Mouse (Mus musculus): Measurements from ENCODE around the gene Sspo. TPM values are rescaled to one million over a fixed set of nuclear protein-coding genes. Genes with fewer than 3 reads are reported as not detected.
"Not testable (repeated sequence)": the region's sequence is repeated elsewhere in the genome, so short reads cannot be mapped to it uniquely, and the experiment has no call there.

The Sspo gene
- polyA plus RNA-seq, 1 experiment from 2014 or later, result 0.64 TPM

DNA sequence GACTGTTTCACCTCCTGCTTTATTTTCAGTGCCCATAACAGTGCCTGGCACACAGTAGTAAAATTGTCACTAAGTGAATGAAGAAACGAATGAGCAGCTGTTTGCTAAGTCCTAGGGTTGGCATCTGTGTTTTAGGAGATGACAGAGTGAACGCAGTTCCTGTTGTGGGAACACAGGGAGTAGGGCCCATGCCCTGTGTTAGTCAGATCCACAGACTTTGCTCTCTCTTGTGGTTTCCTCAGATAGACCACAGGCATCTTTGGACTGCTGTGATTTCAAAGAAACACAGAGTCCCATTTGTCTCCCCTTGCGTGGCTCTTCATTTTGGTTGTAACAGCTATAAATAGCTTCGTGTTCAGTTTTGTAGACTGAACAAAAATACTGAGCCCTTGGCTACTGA lies 62.4 kb downstream of the Sspo start:
- no peaks in the 10 kb centered on the region for H3K4me1 ChIP-seq (replicated peaks)
- H3K9me3 ChIP-seq, result no peaks in the 10 kb centered on the region
- 90% methylated on average over 4 of the region's 4 CpGs for WGBS
- DNase-seq (ENCODE audit: low spot score), result no peak
- no peaks in the 10 kb centered on the region for H3K27me3 ChIP-seq (ENCODE audit: insufficient read depth, poor library complexity, severe bottlenecking)
- H3K36me3 ChIP-seq, result peaks cover 53% of the 10 kb centered on the region
- no peak overlapping the region for H3K4me3 ChIP-seq
- no peak overlapping the region for H3K27ac ChIP-seq

GRCm38 (mm10) chr6:48511861-48512260 lies 63.8 kb downstream of the Sspo start:
- Histone ChIP-seq H3K27ac (no peak overlapping the region), H3K9me3 (peaks cover 6% of the 10 kb centered on the region; the same call in 1 of the 2 replicates), H3K36me3 (peaks cover 67% of the 10 kb centered on the region), H3K27me3 (ENCODE audit: insufficient read depth, poor library complexity, severe bottlenecking) (no peaks in the 10 kb centered on the region), H3K4me3 (no peak overlapping the region), H3K4me1 (replicated peaks) (no peaks in the 10 kb centered on the region)
- WGBS, result 91% methylated on average over 7 of the region's 7 CpGs
- no peak for DNase-seq (ENCODE audit: low spot score)

- not testable (repeated sequence) for H3K9me3 ChIP-seq; H3K27ac ChIP-seq; H3K27me3 ChIP-seq (ENCODE audit: insufficient read depth, poor library complexity, severe bottlenecking); DNase-seq (ENCODE audit: low spot score); H3K4me1 ChIP-seq (replicated peaks); H3K4me3 ChIP-seq
- 96% methylated on average over 16 of the region's 16 CpGs for WGBS
- peaks cover 19% of the 10 kb centered on the region for H3K36me3 ChIP-seq
Measured at GRCm38 (mm10) chr6:48524882-48525281, 76.9 kb downstream of the Sspo start.

GRCm38 (mm10) chr6:48527901-48528300 lies 79.9 kb downstream of the Sspo start:
- DNase-seq (ENCODE audit: low spot score), result no peak
- H3K27ac ChIP-seq, result no peak overlapping the region
- WGBS, result 87% methylated on average over 9 of the region's 9 CpGs
- H3K27me3 ChIP-seq (ENCODE audit: insufficient read depth, poor library complexity, severe bottlenecking), result no peaks in the 10 kb centered on the region
- H3K4me1 ChIP-seq (replicated peaks), result no peaks in the 10 kb centered on the region
- peaks cover 41% of the 10 kb centered on the region for H3K36me3 ChIP-seq
- H3K9me3 ChIP-seq, result no peaks in the 10 kb centered on the region
- H3K4me3 ChIP-seq, result no peak overlapping the region

DNA sequence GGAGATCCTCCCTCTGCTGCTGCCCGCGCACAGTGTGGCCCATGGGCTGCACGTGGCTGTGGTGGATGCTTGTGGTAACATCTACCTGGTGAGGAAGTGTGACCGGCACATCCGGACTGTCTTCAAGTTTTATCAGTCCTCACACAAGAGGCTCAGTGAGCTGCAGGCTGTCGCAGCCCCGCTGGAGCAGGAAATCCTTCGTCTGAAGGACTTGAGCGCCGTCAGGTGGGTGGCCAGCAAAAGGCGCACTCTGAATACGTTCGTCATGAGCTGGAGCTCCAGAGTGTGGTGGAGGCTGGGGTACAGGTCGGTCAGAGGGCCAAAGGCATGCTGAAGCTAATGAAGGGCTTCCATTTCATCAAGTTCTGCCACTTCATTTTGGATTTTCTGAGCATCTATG lies 81.2 kb downstream of the Sspo start:
- DNase-seq (ENCODE audit: low spot score), result no peak
- WGBS, result 79% methylated on average over 14 of the region's 14 CpGs
- Histone ChIP-seq H3K27me3 (ENCODE audit: insufficient read depth, poor library complexity, severe bottlenecking) (no peaks in the 10 kb centered on the region), H3K36me3 (peaks cover 45% of the 10 kb centered on the region), H3K4me1 (replicated peaks) (no peaks in the 10 kb centered on the region), H3K27ac (no peak overlapping the region), H3K4me3 (no peak overlapping the region), H3K9me3 (no peaks in the 10 kb centered on the region)

GRCm38 (mm10) chr6:48529871-48530440 lies 81.9 kb downstream of the Sspo start:
- WGBS, result 86% methylated on average over 16 of the region's 16 CpGs
- no peaks in the 10 kb centered on the region for H3K9me3 ChIP-seq
- H3K36me3 ChIP-seq, result peaks cover 44% of the 10 kb centered on the region
- H3K27me3 ChIP-seq (ENCODE audit: insufficient read depth, poor library complexity, severe bottlenecking), result no peaks in the 10 kb centered on the region
- no peak for DNase-seq (ENCODE audit: low spot score)
- H3K27ac ChIP-seq, result no peak overlapping the region
- no peaks in the 10 kb centered on the region for H3K4me1 ChIP-seq (replicated peaks)
- no peak overlapping the region for H3K4me3 ChIP-seq

DNA sequence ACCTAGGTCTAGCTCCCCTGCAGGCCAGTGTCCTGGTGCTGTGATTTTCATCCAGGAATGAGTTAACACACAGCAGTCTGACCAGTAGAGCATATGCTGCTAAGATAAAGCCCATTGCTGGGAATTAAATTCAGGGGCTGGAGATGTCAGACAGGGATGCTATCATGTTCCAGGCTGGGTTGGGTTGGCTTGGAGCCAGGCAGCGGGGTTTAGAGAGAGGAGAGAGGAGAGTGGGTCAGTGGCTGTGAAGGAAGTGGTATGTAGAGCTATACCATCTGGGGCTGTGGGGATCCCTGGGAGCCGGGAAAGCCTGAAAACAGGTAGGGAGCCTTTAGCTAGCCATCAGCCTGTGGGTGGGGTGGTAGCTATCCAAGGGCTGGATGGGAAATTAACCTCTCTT lies 82.8 kb downstream of the Sspo start:
- peaks cover 39% of the 10 kb centered on the region for H3K36me3 ChIP-seq
- no peak for DNase-seq (ENCODE audit: low spot score)
- H3K9me3 ChIP-seq, result no peaks in the 10 kb centered on the region
- H3K27me3 ChIP-seq (ENCODE audit: insufficient read depth, poor library complexity, severe bottlenecking), result no peaks in the 10 kb centered on the region
- 83% methylated on average over 2 of the region's 2 CpGs for WGBS
- H3K4me1 ChIP-seq (replicated peaks), result no peaks in the 10 kb centered on the region
- no peak overlapping the region for H3K27ac ChIP-seq
- H3K4me3 ChIP-seq, result no peak overlapping the region

DNA sequence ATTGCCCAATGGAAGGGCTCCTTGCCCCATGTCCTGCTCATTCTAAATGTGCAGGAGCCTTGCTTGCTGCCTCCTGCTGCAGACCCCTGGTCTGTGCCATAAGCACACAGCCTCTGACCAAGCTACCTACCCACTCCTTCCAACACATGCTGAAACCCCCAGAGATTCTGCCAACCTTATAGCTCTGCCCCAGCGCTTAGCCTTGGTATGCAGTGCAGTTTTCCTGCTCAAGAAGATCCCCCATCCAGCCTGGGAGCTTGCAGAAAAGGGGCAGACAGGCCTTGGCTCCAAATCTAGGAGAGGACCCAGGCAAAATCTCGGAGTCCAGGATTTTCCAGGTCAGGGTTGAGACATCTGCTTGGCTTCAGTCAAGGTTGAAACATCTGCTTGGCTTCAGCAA lies 85.4 kb downstream of the Sspo start:
- H3K27ac ChIP-seq, result no peak overlapping the region
- no peaks in the 10 kb centered on the region for H3K9me3 ChIP-seq
- H3K4me1 ChIP-seq (replicated peaks), result peaks cover 21% of the 10 kb centered on the region
- no peak for DNase-seq (ENCODE audit: low spot score)
- no peak overlapping the region for H3K4me3 ChIP-seq
- H3K27me3 ChIP-seq (ENCODE audit: insufficient read depth, poor library complexity, severe bottlenecking), result no peaks in the 10 kb centered on the region
- 78% methylated on average over 2 of the region's 2 CpGs for WGBS
- H3K36me3 ChIP-seq, result peaks cover 39% of the 10 kb centered on the region

- WGBS, result 81% methylated on average over 8 of the region's 8 CpGs
- no peak for DNase-seq (ENCODE audit: low spot score)
Measured at GRCm38 (mm10) chr6:48534913-48535312, 86.9 kb downstream of the Sspo start.

GRCm38 (mm10) chr6:48536091-48536490 lies 88.1 kb downstream of the Sspo start:
- no peak for DNase-seq (ENCODE audit: low spot score)
- H3K27ac ChIP-seq, result no peak overlapping the region
- peaks cover 35% of the 10 kb centered on the region for H3K36me3 ChIP-seq
- H3K9me3 ChIP-seq, result no peaks in the 10 kb centered on the region
- no peaks in the 10 kb centered on the region for H3K27me3 ChIP-seq (ENCODE audit: insufficient read depth, poor library complexity, severe bottlenecking)
- H3K4me1 ChIP-seq (replicated peaks), result peaks cover 37% of the 10 kb centered on the region
- no peak overlapping the region for H3K4me3 ChIP-seq
- 71% methylated on average over 4 of the region's 4 CpGs for WGBS

More at GRCm38 (mm10) chr6:48534913-48535312, 86.9 kb downstream of the Sspo start:
- Histone ChIP-seq H3K4me1 (replicated peaks) (peaks cover 32% of the 10 kb centered on the region), H3K27ac (no peak overlapping the region), H3K9me3 (no peaks in the 10 kb centered on the region), H3K36me3 (peaks cover 32% of the 10 kb centered on the region), H3K4me3 (no peak overlapping the region), H3K27me3 (ENCODE audit: insufficient read depth, poor library complexity, severe bottlenecking) (no peaks in the 10 kb centered on the region)

- Histone ChIP-seq H3K4me1 (replicated peaks) (peaks cover 49% of the 10 kb centered on the region), H3K27me3 (ENCODE audit: insufficient read depth, poor library complexity, severe bottlenecking) (no peaks in the 10 kb centered on the region), H3K9me3 (no peaks in the 10 kb centered on the region), H3K27ac (peak within 1 kb of the TSS; percentile 91), H3K4me3 (peak within 1 kb of the TSS; percentile 69), H3K36me3 (peaks cover 35% of the 10 kb centered on the region)
- DNase-seq (ENCODE audit: low spot score), result peak; percentile 91
- 4% methylated on average over 38 of the region's 38 CpGs for WGBS
Measured at GRCm38 (mm10) chr6:48537105-48537954, 89.3 kb downstream of the Sspo start, which contains the start of gene Atp6v0e2. Atp6v0e2 (plus strand) TSS chr6:48537615.

GRCm38 (mm10) chr6:48538841-48539737 lies 91.1 kb downstream of the Sspo start:
- DNase-seq (ENCODE audit: low spot score), result peak; percentile 73
- H3K4me3 ChIP-seq, result peak overlapping the region; percentile 69; the same call in 1 of the 2 replicates
- WGBS, result 66% methylated on average over 5 of the region's 5 CpGs
- peaks cover 25% of the 10 kb centered on the region for H3K36me3 ChIP-seq
- H3K27me3 ChIP-seq (ENCODE audit: insufficient read depth, poor library complexity, severe bottlenecking), result no peaks in the 10 kb centered on the region
- no peak overlapping the region for H3K27ac ChIP-seq
- no peaks in the 10 kb centered on the region for H3K9me3 ChIP-seq
- peaks cover 49% of the 10 kb centered on the region for H3K4me1 ChIP-seq (replicated peaks)
